Mouse (Mus musculus) A20 (cell line): ENCODE measurements around the gene Pfkp.

ENCODE experiments used
- DNase-seq: peaks from one replicate; pipeline ENCODE4 v3.0.0-alpha.2; 2011; ENCODE audit warnings: low read depth, low spot score

Pfkp gene

DNA sequence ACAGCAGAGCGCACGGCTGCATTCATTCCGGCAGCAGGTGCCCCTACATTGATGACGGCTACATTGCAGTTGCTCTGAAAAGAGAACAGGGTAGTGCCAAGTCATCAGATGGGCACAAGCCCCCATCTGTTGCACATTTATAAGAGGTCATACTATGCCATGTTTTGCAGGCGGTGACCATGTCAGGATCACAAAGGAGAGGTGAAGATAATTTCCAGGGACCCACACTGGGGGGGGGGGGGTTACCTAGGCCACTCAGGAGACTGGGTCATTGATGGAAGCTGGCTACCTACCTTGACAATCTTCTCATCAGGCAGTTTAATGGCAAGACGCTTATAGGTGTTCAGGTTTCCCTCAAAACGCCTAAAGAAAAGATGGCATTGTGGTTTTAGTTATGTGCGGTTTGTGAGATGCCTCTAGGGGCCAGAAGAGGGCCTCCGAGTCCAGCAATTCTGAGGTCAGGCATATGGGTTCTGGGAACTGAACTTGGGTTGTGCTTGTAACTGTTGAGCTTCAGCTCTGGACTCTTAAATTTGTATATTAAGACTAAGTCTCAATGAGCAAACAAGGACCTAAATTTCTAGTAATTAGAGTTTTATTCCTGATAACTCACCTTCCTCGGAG lies 45.7 kb downstream of the Pfkp start:
- DNase-seq: no peak

DNA sequence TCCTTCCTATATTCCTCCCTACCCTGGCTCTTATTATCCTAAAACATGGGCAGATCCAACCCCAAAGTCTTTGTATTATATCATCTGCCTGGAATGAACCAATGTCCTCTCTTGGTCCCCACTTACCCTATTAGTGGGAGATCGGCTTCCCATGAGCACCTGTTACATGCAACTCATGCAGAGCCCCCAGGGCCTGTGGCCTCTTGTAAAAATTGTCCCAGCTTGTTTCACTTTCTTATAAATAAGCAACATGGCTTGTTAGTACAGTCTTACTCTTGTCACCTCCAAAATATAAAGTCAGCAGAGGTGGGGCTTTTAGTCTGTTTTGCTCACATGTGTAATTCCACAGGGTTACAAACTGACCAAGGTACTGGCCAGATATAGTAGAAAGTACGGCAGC lies 46.9 kb downstream of the Pfkp start:
- DNase-seq: no peak

DNA sequence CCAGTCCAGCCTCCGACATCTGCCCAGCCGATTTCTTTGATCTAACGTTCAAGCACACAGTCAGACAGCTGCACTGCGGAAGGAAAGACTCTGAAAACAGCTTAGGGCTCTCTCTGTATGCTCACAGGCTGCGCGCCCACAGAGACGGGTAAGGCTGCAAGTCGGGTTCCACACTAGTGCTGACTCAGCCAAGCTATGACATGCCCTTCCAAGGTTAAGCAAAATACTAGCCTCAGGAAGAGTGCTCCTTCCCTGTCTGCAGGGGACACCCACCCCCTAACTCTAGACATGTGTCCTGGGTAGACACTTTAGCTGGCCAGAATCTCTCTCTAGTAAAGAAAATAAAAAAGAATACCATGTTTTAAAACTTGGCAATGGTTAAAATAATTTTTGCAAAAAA lies 48.0 kb downstream of the Pfkp start:
- no peak for DNase-seq

DNA sequence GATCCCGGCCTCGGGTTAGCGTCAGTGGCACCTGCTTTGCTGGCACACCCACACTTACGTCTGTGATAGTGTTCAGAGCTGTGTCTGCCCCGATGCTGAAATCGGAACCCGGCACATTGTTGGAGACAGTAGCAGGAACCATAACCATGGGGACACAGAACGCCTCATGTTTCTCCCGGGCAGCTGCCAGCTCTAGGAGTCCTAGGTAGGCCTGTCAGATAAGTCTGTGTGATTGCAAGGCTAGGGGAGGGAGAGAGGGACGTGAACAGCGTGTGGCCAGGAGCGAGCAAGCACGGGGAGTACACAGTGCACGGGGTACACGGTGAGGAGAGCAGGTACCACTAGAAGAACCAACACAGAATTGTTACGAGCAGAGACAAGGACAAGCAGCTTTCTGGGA lies 50.8 kb downstream of the Pfkp start:
- DNase-seq: no peak

DNA sequence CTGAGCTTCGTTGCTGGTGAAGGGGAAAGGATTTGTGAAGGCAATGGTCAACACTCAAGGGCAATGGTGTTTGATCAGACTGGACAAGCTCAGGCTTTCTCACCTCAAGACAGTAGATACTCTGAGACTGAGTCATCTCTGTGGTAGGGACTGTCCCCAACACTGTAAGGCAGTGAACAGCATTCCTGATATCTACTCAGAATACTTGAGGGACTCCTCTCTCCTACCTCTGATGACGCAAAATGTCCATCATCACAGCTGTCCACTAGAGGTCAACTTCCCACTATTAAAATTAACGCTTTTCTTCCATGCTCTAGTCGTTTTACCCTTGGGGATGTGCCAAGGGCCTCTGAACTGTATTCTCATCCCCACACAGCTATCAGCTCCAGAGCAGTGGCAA lies 53.2 kb downstream of the Pfkp start:
- DNase-seq: no peak

DNA sequence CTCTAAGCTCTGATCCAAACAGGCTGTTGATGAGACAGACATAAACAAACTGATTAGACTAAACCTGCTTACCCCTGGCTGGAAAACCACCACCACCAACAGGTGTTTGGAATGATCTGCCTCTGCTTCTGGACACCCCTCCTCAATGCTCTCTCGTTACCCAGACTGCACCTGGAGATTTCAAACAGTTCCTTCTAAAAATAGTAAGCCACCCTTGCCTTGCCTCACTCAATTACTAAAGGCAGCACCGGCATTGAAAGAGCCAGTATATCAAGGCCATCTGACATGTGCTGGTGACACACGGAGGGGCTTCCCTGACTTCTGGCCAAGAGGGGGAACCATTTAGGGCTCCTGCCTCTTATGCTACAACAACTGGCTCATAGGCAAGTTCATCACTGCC lies 57.7 kb downstream of the Pfkp start:
- no peak for DNase-seq

DNA sequence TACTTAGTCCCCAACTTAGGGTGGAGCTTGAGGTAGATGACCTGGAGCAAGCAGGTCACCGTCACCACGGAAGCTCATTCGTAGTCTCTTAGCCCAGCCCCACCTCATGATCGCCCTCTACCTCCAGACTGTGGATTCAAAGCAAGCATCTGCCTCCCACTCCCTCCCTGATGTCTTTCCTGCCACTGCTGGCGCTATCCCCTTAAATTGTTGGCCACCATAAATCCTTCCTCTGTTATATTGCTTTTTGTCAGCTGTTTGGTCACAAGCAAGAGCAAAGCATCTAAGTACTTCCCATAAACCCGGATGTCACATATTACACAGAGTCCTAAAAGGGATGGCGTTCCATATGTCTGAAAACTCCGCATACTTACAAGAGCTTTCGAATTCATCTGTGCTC lies 62.6 kb downstream of the Pfkp start:
- no peak for DNase-seq

DNA sequence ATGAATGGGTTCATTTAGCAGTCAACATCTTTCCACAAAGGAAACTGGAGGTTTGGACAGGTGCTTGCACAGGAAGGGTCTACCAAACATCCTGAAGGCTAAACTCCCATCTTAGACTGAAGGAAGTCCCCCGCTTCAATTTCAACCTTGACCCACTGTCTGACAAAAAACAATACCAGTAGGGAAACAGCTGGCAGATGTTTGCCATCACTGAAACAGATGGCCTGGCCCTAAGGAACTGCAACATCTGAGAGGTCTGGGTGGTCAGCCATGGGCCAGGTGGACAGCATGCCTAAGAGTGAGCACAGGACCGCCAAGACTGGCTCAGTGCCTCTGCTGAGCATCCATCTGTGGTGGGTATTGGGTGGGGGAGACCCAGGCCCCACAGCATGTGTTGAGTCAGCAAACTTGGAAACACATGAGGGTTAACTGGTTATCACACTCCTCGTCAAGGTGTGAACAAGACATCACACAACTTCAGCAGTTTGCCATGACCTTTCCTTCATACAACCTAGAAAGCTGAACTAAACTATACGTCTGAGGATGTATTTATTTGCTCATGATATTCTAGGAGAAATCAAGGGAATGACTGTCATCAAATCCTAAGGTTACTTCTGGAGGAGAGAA lies 65.0 kb downstream of the Pfkp start:
- no peak for DNase-seq

DNA sequence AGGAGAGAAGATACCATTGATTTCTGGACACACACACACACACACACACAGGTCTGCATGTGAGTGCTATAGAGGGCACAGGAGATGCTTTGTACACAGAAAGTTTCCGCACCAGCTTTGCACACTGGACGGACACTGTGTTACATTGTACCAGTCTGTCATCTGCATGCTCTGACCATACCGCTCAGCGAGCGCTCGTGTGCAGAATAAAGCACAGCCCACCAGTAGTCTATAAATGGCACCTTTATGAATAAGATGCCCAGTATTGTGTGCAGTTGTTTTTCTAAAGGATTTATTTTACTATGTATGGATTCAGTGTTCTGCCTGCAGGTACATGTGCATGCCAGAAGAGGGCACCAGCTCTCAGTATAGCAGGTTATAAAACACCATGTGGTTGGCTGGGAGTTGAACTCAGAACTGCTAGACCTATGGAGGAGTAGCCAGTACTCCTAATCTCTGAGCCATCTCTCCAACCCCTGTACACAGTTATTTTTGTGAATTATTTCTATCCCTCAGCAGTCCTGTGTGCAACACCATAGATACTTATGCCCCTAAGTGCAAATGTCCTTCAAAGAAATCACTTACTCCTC lies 72.6 kb downstream of the Pfkp start:
- DNase-seq: peak; percentile 54

DNA sequence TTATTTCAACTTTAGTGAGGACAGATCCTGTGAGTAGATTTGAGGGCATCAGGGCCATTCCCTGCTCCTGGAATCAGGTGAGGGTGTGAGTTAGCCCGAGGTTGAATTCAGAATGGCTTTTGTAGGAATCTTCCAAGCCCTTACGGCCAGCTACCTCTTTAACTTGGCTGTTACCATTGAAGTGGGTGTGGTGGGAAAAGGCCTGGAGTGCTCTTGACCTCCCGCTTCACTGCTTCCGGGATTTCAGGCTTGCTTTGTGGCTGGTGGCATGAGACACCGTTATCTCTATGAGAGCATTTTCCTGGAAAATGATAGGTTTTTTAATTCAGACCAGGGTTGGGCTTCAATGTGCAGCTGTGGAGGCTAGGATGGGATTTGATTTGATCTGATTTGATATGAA lies 83.0 kb downstream of the Pfkp start:
- no peak for DNase-seq

DNA sequence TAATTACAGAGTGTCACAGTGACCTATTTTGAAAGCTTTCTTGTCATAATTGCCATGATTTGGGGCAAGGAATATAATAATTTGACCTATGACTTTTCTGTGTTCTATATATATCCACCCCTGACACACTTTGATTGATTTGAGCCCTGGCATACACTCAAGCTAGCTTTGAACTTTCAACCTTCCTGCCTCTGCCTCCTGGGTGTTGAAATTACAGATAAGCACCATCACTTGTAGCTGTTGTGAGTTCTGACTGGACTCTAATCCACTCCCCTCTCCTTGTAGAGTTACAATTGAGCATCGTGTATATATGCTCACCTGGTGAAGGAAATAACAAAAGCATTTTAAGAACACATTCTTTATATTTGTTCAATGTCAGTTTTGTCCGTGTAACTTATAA lies 86.2 kb downstream of the Pfkp start:
- no peak for DNase-seq

DNA sequence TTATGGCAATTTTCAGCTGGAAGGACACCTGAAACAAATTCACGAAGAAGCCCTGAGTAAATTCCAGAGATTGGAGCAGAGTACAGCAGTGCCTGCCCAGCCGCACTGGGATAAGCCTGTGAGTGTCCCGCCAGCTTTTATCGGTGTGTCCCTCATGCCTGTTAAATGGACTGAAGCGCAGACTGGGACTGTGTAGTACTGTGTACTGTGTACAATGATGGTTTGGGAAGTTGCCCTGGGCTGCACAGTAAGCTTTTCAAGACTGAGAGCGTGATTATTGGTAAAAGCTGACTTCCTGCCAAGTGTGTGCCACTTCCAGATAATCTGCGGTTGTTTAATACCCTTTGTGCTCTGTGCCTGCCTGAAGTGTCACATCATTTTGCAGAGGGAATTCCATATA lies 90.8 kb downstream of the Pfkp start:
- DNase-seq: no peak

DNA sequence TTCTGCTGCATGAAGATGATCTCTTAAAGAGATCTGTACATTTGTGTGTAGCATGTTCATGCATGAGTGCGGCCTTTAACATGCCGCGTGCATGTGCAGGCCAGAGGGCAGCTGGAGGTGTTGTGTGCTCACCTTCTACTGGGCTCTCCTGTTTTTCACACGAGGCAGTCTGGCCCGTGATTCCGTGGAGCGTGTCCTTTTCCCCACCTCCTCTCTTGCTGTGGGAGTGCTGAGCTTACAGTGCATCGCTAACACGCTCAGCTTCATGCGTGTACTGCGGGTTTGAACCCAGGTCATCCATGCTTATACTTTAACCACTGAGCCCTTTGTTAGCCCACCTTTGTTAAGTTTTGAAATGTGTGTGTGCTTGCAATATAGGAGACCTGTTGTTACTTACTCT lies 92.9 kb downstream of the Pfkp start:
- DNase-seq: no peak

DNA sequence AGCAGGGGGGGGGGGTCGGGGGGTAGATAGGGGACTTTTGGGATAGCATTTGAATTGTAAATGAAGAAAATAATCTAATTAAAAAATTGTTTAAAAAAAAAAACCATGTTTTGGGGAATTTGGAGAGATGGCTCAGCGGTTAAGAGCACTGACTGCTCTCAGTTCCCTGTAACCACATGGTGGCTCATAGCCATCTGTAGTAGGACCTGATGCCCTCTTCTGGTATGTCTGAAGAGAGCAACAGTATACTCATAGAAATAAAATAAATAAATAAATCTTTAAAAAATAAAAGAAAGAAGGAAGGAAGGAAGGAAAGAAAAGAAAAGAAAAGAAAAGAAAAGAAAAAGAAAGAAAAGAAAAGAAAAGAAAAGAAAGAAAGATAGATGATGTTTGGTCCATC lies 94.9 kb downstream of the Pfkp start:
- peak; percentile 48 for DNase-seq

DNA sequence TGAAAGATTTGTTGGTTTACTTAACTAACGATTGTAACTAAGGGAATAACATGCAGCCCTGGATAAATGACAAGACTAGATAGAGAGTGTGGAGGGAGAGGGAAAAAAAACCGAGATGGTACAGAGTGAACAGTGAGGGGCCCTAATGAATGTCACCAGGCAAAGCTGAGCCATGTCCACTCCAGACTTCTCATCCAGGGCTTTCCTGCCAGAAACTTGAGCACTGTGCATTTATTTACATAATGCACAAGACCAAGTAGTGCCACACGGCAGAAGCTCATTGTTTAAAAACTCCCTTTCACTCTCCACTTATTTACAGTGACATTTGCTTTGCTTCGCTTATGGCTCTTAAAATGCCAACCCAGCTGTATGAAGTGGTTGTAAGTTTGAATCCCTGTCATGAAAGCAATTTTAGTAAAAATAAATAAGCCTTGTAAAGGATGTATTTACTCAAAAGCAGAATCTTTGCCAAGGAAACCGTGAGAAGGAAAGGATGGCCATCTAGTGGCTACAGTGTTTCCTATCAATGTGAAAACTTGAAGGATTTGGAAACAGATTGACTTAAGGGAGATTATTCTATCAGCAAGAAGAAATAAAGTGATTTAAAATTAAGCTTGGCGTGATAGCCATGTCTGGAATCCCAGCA lies 113.2 kb downstream of the Pfkp start:
- no peak for DNase-seq

DNA sequence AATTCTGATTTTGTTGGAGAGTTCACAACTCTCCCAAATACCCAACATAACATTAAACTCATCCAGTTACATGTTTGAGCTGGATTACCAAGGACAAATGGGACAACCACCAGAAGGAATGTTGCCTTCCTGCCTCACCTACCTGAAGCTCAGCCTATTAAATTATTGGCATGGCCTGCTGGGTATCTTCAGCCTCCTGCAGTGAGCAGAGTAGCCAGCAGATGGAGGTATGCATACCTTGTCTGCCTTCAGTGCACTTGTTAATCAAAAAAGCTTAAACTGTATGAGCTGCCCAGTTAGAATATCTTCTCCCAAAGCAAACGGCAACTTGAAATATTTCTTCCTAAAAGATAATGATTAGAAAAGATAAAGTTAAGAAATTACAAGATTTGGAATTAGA lies 115.9 kb downstream of the Pfkp start:
- peak; percentile 50 for DNase-seq
